Mouse (Mus musculus): ENCODE data around the gene Ywhae. TPM values are rescaled to one million over a fixed set of nuclear protein-coding genes. Genes with fewer than 3 reads are reported as not detected.

Ywhae gene
- polyA plus RNA-seq, 1 experiment from 2014 or later, result 1,444 TPM

DNA sequence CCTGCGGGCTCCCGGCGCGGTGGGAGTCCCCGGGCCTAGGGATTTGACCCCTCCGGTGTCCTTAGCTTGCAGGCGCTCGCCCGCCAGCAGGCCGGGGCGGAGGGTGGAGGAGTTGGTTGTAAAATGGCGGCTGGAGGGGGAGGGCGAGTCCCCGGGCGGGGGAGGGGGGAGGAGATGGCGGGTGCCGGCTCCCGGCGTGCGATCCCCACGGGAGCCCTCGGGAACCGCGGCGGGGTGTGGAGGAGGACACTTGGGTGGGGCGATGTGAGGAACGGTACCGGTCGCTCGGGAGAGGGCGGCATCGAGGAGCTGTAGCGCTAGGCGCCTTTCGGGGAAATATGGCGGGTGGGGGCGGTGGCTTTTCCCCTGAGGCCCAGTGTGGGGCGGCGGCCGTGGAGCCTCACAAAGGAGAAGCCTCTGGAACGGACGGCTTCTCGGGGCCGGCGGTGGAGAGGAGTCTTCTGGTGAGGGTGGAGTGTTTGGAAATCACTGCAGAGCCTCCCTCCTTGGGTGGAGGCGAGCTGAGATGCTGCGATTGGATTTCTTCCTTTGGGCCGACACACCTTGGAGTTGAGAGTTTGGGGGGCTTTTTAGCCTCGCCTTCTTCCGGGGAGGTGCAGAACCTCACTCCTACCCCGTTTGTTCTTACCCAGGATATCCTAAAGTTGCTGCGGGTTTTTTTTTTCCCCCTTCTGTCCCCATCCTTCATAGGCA is 715 bp downstream of the Ywhae start:
- peak overlapping the region; percentile 98 for H3K27ac ChIP-seq (ENCODE audit: low read depth, low read length)
- DNase-seq (ENCODE audit: low spot score) (peak; percentile 69), ATAC-seq (peak; percentile 65)
- WGBS, result under 1% methylated on average over 42 of the region's 52 CpGs
- H3K9ac ChIP-seq (ENCODE audit: low read length), result peak overlapping the region; percentile 99
- H3K9me3 ChIP-seq (replicated peaks; ENCODE audit: control insufficient read depth, low read length), result no peaks in the 10 kb centered on the region
- H3K36me3 ChIP-seq (ENCODE audit: control insufficient read depth, insufficient read depth, low read length), result peaks cover 7% of the 10 kb centered on the region
- H3K27me3 ChIP-seq (replicated peaks; ENCODE audit: control insufficient read depth, insufficient read depth, low read length), result no peaks in the 10 kb centered on the region
- peak overlapping the region; percentile 89 for H3K4me2 ChIP-seq (ENCODE audit: low read length)
- peak overlapping the region; percentile 95 for H3K4me3 ChIP-seq (ENCODE audit: low read depth, low read length)
- H3K4me1 ChIP-seq (ENCODE audit: control insufficient read depth, insufficient read depth, low read length), result peaks cover 34% of the 10 kb centered on the region

- no peak overlapping the region for H3K27ac ChIP-seq (ENCODE audit: low read depth, low read length)
- WGBS, result 76% methylated on average over 5 of the region's 5 CpGs
- no peak for DNase-seq (ENCODE audit: low spot score)
Observed at GRCm38 (mm10) chr11:75735462-75736252, 3.0 kb downstream of the Ywhae start.

DNA sequence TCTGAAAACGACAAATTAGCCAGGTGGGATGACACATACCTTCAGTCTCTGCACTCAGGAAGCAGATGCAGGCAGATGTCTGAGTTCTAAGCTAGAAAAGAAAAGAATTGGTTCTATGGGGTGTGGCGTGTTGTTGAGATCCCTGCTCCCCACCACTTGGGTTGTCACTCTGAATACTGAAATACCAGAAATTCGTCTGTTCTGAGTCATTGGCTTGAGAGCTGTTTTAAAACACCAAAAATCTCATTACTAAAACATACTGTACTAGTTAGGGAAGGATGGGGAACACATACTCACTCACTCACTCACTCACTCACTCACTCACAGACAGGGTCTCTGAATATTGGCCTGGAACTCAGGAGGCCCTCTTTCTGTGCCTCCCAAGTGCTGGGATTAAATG is 4.3 kb downstream of the Ywhae start:
- Histone ChIP-seq H3K9ac (ENCODE audit: low read length) (peak overlapping the region; percentile 22; the same call in 1 of the 2 replicates), H3K27ac (ENCODE audit: low read depth, low read length) (no peak overlapping the region), H3K4me2 (ENCODE audit: low read length) (peak overlapping the region; percentile 30), H3K4me1 (ENCODE audit: control insufficient read depth, insufficient read depth, low read length) (peaks cover 34% of the 10 kb centered on the region), H3K9me3 (replicated peaks; ENCODE audit: control insufficient read depth, low read length) (no peaks in the 10 kb centered on the region), H3K27me3 (replicated peaks; ENCODE audit: control insufficient read depth, insufficient read depth, low read length) (no peaks in the 10 kb centered on the region), H3K36me3 (ENCODE audit: control insufficient read depth, insufficient read depth, low read length) (peaks cover 19% of the 10 kb centered on the region), H3K4me3 (ENCODE audit: low read depth, low read length) (no peak overlapping the region)
- no peak for ATAC-seq
- no peak for DNase-seq (ENCODE audit: low spot score)
- WGBS, result 56% methylated on average over 3 of the region's 3 CpGs

More at GRCm38 (mm10) chr11:75735462-75736252, 3.0 kb downstream of the Ywhae start:
- Histone ChIP-seq H3K4me3 (ENCODE audit: low read depth, low read length) (peak overlapping the region; percentile 95), H3K36me3 (ENCODE audit: control insufficient read depth, insufficient read depth, low read length) (peaks cover 18% of the 10 kb centered on the region), H3K4me1 (ENCODE audit: control insufficient read depth, insufficient read depth, low read length) (peaks cover 34% of the 10 kb centered on the region), H3K9me3 (replicated peaks; ENCODE audit: control insufficient read depth, low read length) (no peaks in the 10 kb centered on the region), H3K4me2 (ENCODE audit: low read length) (peak overlapping the region; percentile 89), H3K27me3 (replicated peaks; ENCODE audit: control insufficient read depth, insufficient read depth, low read length) (no peaks in the 10 kb centered on the region), H3K9ac (ENCODE audit: low read length) (peak overlapping the region; percentile 35; the same call in 1 of the 2 replicates)
- no peak for ATAC-seq

DNA sequence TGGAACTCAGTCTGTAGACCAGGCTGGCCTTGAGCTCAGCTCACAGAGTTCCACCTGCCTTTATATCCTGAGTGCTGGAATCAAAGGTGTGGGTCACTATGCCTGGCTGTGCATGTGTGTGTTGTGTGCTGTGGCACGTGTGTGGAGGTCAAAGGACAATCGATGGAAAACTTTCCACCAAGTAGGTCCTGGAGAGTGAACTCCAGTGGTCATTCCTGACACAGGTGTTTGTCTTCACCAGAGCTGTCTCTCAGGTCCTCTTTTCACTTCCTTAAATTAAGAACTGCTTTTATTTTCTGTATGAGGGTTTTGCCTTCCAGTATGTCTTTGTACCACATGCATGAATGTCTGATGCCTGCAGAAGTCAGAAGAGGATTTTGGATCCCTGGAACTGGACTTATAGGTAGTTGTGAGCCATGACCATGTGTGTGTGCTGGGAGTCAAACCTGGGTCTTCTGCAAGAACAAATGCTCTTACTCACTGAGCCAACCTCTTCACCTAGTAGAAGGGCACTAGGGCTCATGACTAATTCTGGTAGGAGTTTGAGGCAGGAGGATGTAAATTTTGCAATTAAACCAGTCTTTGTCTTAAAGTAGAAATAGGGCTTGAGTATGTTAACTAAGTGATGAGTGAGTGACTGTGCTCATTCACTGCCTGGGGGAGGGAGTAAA is 5.3 kb downstream of the Ywhae start:
- no peak overlapping the region for H3K9ac ChIP-seq (ENCODE audit: low read length)
- H3K27me3 ChIP-seq (replicated peaks; ENCODE audit: control insufficient read depth, insufficient read depth, low read length), result no peaks in the 10 kb centered on the region
- H3K4me2 ChIP-seq (ENCODE audit: low read length), result no peak overlapping the region
- no peaks in the 10 kb centered on the region for H3K9me3 ChIP-seq (replicated peaks; ENCODE audit: control insufficient read depth, low read length)
- DNase-seq (ENCODE audit: low spot score) (no peak), ATAC-seq (no peak)
- peaks cover 32% of the 10 kb centered on the region for H3K4me1 ChIP-seq (ENCODE audit: control insufficient read depth, insufficient read depth, low read length)
- H3K27ac ChIP-seq (ENCODE audit: low read depth, low read length), result no peak overlapping the region
- peaks cover 22% of the 10 kb centered on the region for H3K36me3 ChIP-seq (ENCODE audit: control insufficient read depth, insufficient read depth, low read length)
- 83% methylated on average over 2 of the region's 2 CpGs for WGBS
- H3K4me3 ChIP-seq (ENCODE audit: low read depth, low read length), result no peak overlapping the region

DNA sequence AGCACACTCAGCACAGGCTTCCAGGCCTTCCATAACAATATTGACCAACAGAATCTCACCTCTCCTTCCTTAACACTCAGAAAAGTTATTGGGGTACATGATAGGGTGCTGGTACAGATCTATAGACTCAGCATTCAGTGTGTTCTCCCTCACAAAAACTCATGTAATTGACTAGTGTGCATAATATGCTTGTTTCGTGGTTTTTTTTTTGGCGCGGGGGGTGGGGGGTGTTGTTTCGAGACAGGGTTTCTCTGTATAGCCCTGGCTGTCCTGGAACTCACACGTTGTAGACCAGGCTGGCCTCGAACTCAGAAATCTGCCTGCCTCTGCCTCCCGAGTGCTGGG is 5.8 kb downstream of the Ywhae start:
- no peak overlapping the region for H3K4me3 ChIP-seq (ENCODE audit: low read depth, low read length)
- H3K27me3 ChIP-seq (replicated peaks; ENCODE audit: control insufficient read depth, insufficient read depth, low read length), result no peaks in the 10 kb centered on the region
- H3K36me3 ChIP-seq (ENCODE audit: control insufficient read depth, insufficient read depth, low read length), result peaks cover 23% of the 10 kb centered on the region
- H3K4me1 ChIP-seq (ENCODE audit: control insufficient read depth, insufficient read depth, low read length), result peaks cover 32% of the 10 kb centered on the region
- WGBS, result 97% methylated on average over 7 of the region's 7 CpGs
- H3K27ac ChIP-seq (ENCODE audit: low read depth, low read length), result no peak overlapping the region
- ATAC-seq, result no peak
- no peak overlapping the region for H3K4me2 ChIP-seq (ENCODE audit: low read length)
- DNase-seq (ENCODE audit: low spot score), result no peak
- no peaks in the 10 kb centered on the region for H3K9me3 ChIP-seq (replicated peaks; ENCODE audit: control insufficient read depth, low read length)
- no peak overlapping the region for H3K9ac ChIP-seq (ENCODE audit: low read length)

- Histone ChIP-seq H3K4me3 (ENCODE audit: low read depth, low read length) (no peak overlapping the region), H3K9me3 (replicated peaks; ENCODE audit: control insufficient read depth, low read length) (no peaks in the 10 kb centered on the region), H3K4me2 (ENCODE audit: low read length) (no peak overlapping the region), H3K9ac (ENCODE audit: low read length) (no peak overlapping the region), H3K4me1 (ENCODE audit: control insufficient read depth, insufficient read depth, low read length) (peaks cover 22% of the 10 kb centered on the region), H3K27ac (ENCODE audit: low read depth, low read length) (no peak overlapping the region), H3K27me3 (replicated peaks; ENCODE audit: control insufficient read depth, insufficient read depth, low read length) (no peaks in the 10 kb centered on the region), H3K36me3 (ENCODE audit: control insufficient read depth, insufficient read depth, low read length) (peaks cover 23% of the 10 kb centered on the region)
- 71% methylated on average over 3 of the region's 3 CpGs for WGBS
- DNase-seq (ENCODE audit: low spot score) (no peak), ATAC-seq (no peak)
Observed at GRCm38 (mm10) chr11:75740204-75740603, 7.5 kb downstream of the Ywhae start.

DNA sequence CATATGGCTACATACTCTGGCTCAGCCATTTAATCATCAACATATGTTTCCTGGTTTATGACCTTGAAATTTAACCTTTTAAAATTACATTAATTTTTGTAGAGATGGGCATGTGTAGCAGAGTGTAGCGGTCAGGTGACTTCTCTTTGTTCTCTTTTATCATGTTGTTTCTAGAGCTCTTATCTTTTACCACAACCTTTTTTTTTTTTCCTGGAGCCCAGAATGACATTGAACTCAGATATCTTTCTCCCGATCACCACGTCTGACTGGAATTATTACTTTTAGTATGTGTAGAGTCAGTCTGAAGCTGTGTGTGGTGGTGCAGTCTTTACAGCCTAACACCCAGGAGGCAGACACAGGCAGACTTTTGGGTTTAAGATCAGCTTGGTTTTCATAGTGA is 8.9 kb downstream of the Ywhae start:
- DNase-seq (ENCODE audit: low spot score), result no peak
- H3K4me1 ChIP-seq (ENCODE audit: control insufficient read depth, insufficient read depth, low read length), result peaks cover 11% of the 10 kb centered on the region
- H3K4me2 ChIP-seq (ENCODE audit: low read length), result no peak overlapping the region
- H3K36me3 ChIP-seq (ENCODE audit: control insufficient read depth, insufficient read depth, low read length), result peaks cover 23% of the 10 kb centered on the region
- H3K9me3 ChIP-seq (replicated peaks; ENCODE audit: control insufficient read depth, low read length), result no peaks in the 10 kb centered on the region
- no peak overlapping the region for H3K27ac ChIP-seq (ENCODE audit: low read depth, low read length)
- H3K27me3 ChIP-seq (replicated peaks; ENCODE audit: control insufficient read depth, insufficient read depth, low read length), result no peaks in the 10 kb centered on the region
- H3K9ac ChIP-seq (ENCODE audit: low read length), result no peak overlapping the region
- ATAC-seq, result no peak
- WGBS, result 89% methylated on average over 3 of the region's 3 CpGs
- H3K4me3 ChIP-seq (ENCODE audit: low read depth, low read length), result no peak overlapping the region

DNA sequence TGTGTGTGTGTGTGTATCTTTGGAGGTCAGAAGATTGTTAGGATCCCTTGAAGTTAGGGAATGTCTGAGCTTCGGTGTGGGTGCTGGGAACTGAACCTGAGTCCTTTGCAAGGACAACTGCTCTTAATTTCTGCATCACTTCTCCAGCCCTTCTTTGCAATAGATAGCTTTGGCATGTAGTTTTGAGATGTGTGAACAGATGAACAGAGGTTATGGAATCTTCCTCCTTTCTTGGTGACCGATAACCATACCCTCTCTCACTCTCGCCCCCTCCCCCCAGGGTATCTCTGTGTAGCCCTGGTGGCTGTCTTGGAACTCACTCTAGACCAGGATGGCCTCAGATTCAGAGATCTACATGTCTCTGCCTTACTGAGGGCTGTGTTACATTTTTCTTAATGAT is 12.1 kb downstream of the Ywhae start:
- no peak overlapping the region for H3K4me3 ChIP-seq (ENCODE audit: low read depth, low read length)
- H3K4me2 ChIP-seq (ENCODE audit: low read length), result no peak overlapping the region
- peaks cover 10% of the 10 kb centered on the region for H3K36me3 ChIP-seq (ENCODE audit: control insufficient read depth, insufficient read depth, low read length)
- H3K9ac ChIP-seq (ENCODE audit: low read length), result no peak overlapping the region
- no peak for DNase-seq (ENCODE audit: low spot score)
- peaks cover 5% of the 10 kb centered on the region; the same call in 1 of the 2 replicates for H3K4me1 ChIP-seq (ENCODE audit: control insufficient read depth, insufficient read depth, low read length)
- WGBS, result 95% methylated on average over 3 of the region's 3 CpGs
- H3K9me3 ChIP-seq (replicated peaks; ENCODE audit: control insufficient read depth, low read length), result no peaks in the 10 kb centered on the region
- no peak for ATAC-seq
- H3K27me3 ChIP-seq (replicated peaks; ENCODE audit: control insufficient read depth, insufficient read depth, low read length), result no peaks in the 10 kb centered on the region
- H3K27ac ChIP-seq (ENCODE audit: low read depth, low read length), result no peak overlapping the region

Measured in forebrain, embryonic 14.5 days (tissue).